Mouse (Mus musculus) left cerebral cortex, adult 2 months (tissue): Measurements from ENCODE around the gene Atp2c2. TPM values are rescaled to one million over a fixed set of nuclear protein-coding genes. Genes with fewer than 3 reads are reported as not detected.

Experiments used
- DNase-seq, 2 experiments: peaks; one replicate each; pipeline ENCODE4 v3.0.0; 2021 to 2022; ENCODE audit warnings: low spot score in 2 of 2, mixed read lengths in 1 of 2; ENCODE audit errors: extremely low spot score in 1 of 2
- H3K27ac ChIP-seq: fragments of 200-600 bp; 2 replicates; pipeline ENCODE4 v1.8.1; 2022
- H3K4me3 ChIP-seq: fragments of 200-600 bp; 2 replicates; pipeline ENCODE4 v1.8.1; 2022
- CTCF ChIP-seq: fragments of 200-600 bp; IDR thresholded peaks from 2 replicates; pipeline ENCODE4 v1.8.1; 2022; ENCODE audit warnings: antibody characterized with exemption, mild to moderate bottlenecking, moderate library complexity
- intact Hi-C: fragments of 180-260 bp; cut with DNase I; formaldehyde crosslinking; loops from one replicate; pipeline ENCODE4 v1.15.1; 2025
- long read RNA-seq, 2 experiments: library from polyadenylated mRNA; stranded (forward); transcript quantifications; one replicate each; pipeline ENCODE4 v2.0.0; 2021; ENCODE audit warnings: borderline mapping rate in 2 of 2
- total RNA-seq, 2 experiments: library from RNA; stranded (reverse); gene quantifications; 2 replicates each; pipeline ENCODE4 v1.2.3; 2021

Gene Atp2c2
- 1 to 10 TPM; 1.8 to 2.3 TPM for total RNA-seq
- long read RNA-seq, experiment 1, partial matches to known transcripts = 0 of 2 reads
- long read RNA-seq, experiment 1, other reads (novel, unspliced or antisense) = 2 of 2 reads
- long read RNA-seq, experiment 2, partial matches to known transcripts = 0 of 1 reads
- long read RNA-seq, experiment 2, other reads (novel, unspliced or antisense) = 1 of 1 reads

GRCm38 (mm10) chr8:119699549-119700134 lies at the start of gene Atp2c2:
Gene Atp2c2, plus strand, starts transcription at chr8:119700009.
- TF ChIP-seq CTCF = no peak
- DNase-seq = no peak
- intact Hi-C loops = no loop called here
- no peak within 1 kb of the TSS for H3K4me3 ChIP-seq
- H3K27ac ChIP-seq = no peak within 1 kb of the TSS

GRCm38 (mm10) chr8:119651324-119651723 lies 48.5 kb upstream of the Atp2c2 start:
- intact Hi-C loops = no loop called here
- Histone ChIP-seq H3K27ac (no peak overlapping the region), H3K4me3 (no peak overlapping the region)
- TF ChIP-seq CTCF = no peak
- DNase-seq = no peak

DNA sequence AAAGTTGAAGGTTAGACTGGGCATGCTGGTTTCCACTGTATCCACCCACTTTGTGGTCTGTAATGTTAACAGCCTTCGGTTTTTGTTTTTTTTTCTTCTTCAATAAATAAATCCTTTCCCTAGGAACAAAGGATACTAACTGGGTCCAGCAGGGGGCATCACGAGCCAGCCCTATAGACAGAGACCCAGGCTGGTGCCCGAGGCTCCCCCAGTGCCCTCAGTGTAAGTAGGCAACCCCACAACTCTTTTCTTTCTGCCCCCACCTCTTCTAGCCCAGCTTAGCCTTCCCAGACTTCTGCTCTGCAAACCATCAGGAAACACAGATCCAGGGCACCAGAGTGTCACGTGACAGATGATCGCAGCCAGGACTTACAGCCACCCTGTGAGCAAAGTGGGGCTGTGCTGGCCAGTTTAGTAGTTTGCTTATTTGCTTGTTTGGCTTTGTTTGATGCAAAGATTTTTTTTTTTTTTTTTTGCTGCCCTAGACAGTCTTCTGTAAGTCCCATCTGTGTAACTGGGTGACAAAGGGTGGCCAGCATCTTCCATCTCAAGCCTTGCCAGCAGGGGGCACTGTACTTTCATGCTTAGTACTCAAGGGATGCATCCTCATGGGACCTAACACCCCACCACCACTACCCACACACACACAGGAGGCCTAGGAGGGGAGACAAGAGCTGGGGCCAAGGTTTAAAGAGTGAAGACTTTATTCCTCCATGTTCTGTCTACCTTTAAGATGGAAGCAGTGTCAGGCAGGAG lies 42.9 kb upstream of the Atp2c2 start:
- DNase-seq = no peak
- H3K27ac ChIP-seq = no peak overlapping the region
- TF ChIP-seq CTCF = peak; percentile 40
- no peak overlapping the region for H3K4me3 ChIP-seq
- intact Hi-C loops = loop anchor here (2.0 kb wide), 1 partner anchor 20 kb away; no protein-coding TSS in a partner anchor

DNA sequence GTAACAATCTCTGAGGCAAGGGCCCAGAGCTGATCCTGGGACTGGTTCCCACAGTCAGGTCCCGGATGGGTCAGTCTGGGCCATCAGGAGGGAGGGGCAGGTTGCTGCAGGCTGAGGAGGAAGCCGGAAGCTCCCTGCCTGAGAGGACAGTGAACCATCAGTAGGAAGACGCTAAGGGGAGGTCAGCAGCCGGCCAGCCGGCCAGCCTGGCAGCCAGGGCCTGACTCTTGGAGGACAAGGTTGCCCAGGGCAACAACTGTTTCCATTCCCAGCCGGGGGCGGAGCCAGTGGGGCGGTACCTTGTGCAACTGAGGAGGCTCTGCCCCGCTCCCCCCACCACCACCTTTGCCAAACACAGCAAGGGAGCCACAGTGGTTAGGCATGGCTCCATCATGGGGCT lies 38.7 kb upstream of the Atp2c2 start:
- intact Hi-C loops = no loop called here
- peak in 1 of 2 experiments; percentile 28 for DNase-seq

DNA sequence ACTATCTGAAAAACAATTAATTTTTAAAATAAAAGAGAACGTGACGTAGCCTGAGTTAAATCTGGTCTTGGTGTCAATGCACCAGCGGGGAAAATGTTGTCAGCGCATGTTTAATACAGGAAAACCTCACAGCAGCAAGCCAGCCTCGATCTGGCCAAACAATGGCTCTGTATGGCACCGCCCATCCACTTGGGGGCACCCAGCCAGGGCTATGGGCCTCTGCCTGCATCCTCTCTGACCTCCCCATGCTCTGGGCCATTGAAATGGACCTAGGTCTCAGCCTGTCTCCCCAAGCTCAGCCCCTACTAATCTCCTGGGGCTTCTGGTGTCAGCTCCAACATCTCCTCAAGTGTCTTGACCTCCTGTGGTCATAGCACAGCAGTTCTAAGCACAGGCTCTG lies 37.9 kb upstream of the Atp2c2 start:
- Histone ChIP-seq H3K4me3 (no peak overlapping the region), H3K27ac (peak overlapping the region; percentile 19; the same call in 1 of the 2 replicates)
- no peak for DNase-seq
- no peak for TF ChIP-seq CTCF
- intact Hi-C loops = no loop called here

More for the DNA sequence above, 38.7 kb upstream of the Atp2c2 start:
- Histone ChIP-seq H3K4me3 (no peak overlapping the region), H3K27ac (peak overlapping the region; percentile 63; the same call in 1 of the 2 replicates)
- no peak for TF ChIP-seq CTCF

DNA sequence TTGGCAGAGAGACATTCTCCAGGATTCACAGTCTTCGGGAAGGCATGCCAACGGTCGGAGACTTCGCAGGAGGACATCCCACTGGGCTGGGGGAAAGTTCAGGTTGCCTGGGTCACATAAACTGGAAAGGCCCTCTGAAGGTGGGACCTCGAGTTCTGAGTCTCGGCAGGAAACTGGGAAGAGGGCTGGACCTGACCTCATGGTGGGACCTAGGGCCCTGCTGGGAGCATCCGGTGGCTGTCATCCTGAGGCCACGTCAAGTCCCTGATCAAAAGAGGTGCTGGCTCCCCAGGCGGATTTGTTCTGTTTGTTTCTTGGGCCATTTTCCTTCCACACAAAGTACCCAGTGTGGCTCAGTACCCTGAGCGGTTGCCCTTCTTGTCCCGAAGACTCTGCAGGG lies 36.4 kb upstream of the Atp2c2 start:
- DNase-seq = no peak
- no peak for TF ChIP-seq CTCF
- no peak overlapping the region for H3K4me3 ChIP-seq
- no peak overlapping the region for H3K27ac ChIP-seq
- intact Hi-C loops = no loop called here

- H3K27ac ChIP-seq = no peak overlapping the region
- no peak for DNase-seq
- TF ChIP-seq CTCF = no peak
- no peak overlapping the region for H3K4me3 ChIP-seq
- intact Hi-C loops = no loop called here
These were observed 34.5 kb upstream of the Atp2c2 start for GRCm38 (mm10) chr8:119665270-119665669.

DNA sequence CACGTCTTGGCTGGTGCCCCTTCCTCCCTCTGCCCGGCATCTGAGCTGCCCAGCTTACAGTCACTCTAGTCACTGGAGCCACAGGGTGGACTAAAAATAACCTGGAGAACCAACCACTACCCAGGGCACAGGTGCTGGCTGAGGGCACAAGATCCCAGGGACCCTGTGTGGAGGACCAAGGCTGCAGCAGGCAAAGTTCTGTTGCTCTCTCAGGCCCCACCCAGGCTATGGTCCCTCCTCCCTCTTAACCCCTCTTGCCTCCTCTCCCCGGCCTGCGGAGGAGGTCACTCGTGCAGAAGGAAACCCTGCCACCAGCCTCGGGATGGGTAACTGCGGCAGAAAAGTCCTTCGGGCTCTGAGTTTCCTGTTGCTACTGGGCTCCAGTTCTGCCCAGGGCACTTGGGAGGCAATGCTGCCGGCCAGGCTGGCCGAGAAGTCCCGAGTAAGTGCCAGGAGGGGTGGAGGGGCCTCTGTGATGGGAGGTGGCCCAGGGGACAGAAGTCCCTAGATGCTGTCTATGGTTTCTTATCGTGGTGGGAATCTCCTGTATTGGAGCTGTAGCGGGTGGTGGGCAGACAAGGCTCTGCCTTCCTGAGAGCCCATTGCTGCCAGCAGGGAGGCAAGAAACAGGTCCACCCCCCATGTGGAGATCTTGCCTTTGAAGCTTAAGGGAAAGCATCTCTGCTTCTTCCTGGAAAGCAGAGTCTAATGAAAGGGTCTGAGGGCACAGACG lies 33.4 kb upstream of the Atp2c2 start, which contains the start of gene Wfdc1:
Gene Wfdc1, plus strand, starts transcription at position 147 of the 733 bp plus-strand sequence.
- H3K4me3 ChIP-seq = peak within 1 kb of the TSS; percentile 37
- intact Hi-C loops = no loop called here

GRCm38 (mm10) chr8:119668447-119668846 lies 31.4 kb upstream of the Atp2c2 start:
- TF ChIP-seq CTCF = no peak

More for the DNA sequence above, 33.4 kb upstream of the Atp2c2 start, which contains the start of gene Wfdc1:
- peak within 1 kb of the TSS; percentile 55; the same call in 1 of the 2 replicates for H3K27ac ChIP-seq
- DNase-seq = no peak
- no peak for TF ChIP-seq CTCF

DNA sequence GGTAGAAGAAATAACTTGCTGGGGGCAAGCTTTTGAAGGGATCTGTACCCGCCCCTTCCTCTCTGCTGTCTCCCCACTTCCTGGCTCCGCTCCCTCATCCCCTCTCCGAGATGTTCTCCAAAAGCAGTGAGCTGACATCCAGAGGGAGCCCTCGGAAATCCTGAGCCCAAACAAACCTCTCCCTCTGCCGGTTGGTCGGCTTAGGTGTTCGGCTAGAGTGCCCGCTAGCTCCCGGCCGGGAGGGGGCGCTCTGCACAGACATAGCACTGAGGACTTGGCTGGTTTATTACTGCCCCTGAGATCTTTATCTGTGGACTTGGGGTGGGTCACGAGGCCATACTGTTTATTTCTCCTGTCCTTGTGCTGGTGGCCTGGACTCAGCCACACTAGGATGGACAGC lies 30.5 kb upstream of the Atp2c2 start:
- no peak overlapping the region for H3K4me3 ChIP-seq
- intact Hi-C loops = no loop called here
- H3K27ac ChIP-seq = no peak overlapping the region
- no peak for DNase-seq
- peak; percentile 52 for TF ChIP-seq CTCF

More at GRCm38 (mm10) chr8:119668447-119668846, 31.4 kb upstream of the Atp2c2 start:
- intact Hi-C loops = no loop called here
- Histone ChIP-seq H3K4me3 (no peak overlapping the region), H3K27ac (no peak overlapping the region)
- no peak for DNase-seq

DNA sequence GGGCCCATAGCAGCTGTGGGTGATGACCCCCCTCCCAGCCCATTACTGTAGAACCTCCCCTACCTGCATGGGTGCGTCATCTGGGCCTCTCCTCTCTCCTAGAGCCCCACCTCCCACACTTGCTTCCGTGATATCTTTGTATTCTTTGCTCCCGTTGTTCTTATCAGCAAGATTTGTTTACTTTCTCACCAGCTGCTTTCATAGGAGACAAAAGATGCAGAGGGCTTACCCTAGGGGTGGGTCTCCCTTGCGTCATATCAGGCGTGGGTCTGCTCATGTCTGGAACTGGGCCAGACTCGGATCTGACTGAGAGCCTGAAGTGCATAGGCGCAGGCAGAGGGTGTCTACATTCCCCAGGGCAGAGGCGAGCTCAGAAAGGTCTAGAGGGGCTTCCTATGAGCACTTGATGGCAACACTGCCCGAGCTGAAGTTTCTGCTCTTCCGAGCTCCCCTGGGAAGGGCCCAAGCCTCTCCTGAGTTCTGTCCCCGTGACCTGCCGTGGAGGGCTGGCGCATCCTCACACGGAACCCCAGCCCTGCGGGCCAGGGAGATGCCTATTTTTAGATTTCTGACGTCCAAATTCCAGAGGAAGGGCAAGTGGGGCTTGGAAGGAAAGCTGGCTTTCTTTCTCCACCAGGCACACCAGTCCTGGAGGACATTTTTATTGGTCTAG lies 29.3 kb upstream of the Atp2c2 start:
- intact Hi-C loops = no loop called here
- no peak overlapping the region for H3K4me3 ChIP-seq
- no peak for TF ChIP-seq CTCF
- no peak for DNase-seq
- peak overlapping the region; percentile 47; the same call in 1 of the 2 replicates for H3K27ac ChIP-seq
